Comparison of ENCODE assay signal across 25 mouse cellular contexts in genomic region chr14:86435345-86435744, GRCm38 (mm10).
"Had no signal": no experiment of that assay in that cellular context is flagged by ENCODE, and none has a peak within 500 bp of the region (broad histone marks: within the 10 kb centered on the region; RNA-seq: fewer than 3 reads in every experiment).

No protein-coding gene starts in this region.

- H3K27me3 ChIP-seq: heart, embryonic 12.5 days; hindbrain, embryonic 12.5 days; intestine, embryonic 15.5 days; limb, embryonic 12.5 days had no signal

- ATAC-seq: hindbrain, embryonic 16.5 days; inflammation-experienced regulatory T-cells, adult 6 months; intestine, embryonic 15.5 days; intestine, postnatal 0 days had no signal

- H3K4me1 ChIP-seq: heart, embryonic 10.5 days; heart, embryonic 12.5 days; hindbrain, embryonic 10.5 days; hindbrain, embryonic 12.5 days; intestine, embryonic 15.5 days had no signal

- H3K9me3 ChIP-seq: heart, embryonic 10.5 days; hindbrain, embryonic 10.5 days; hindbrain, embryonic 12.5 days; intestine, embryonic 15.5 days; limb, embryonic 10.5 days; limb, embryonic 12.5 days had no signal

- H3K36me3 ChIP-seq: heart, embryonic 10.5 days; heart, embryonic 12.5 days; hindbrain, embryonic 10.5 days; hindbrain, embryonic 12.5 days; intestine, embryonic 15.5 days; limb, embryonic 10.5 days; limb, embryonic 12.5 days had no signal

- DNase-seq: gastrocnemius, adult 2 months; gastrocnemius, postnatal 10 days; gastrocnemius, postnatal 25 days; heart, adult 18-20 months; heart, postnatal 10 days; heart, postnatal 4 days; kidney, adult 18-20 months; kidney, adult 8-10 months; kidney, postnatal 10 days; kidney, postnatal 25 days; kidney, postnatal 4 days; layer of hippocampus, adult 9-11 months; layer of hippocampus, postnatal 36 days; liver had no signal

- H3K4me3 ChIP-seq: gastrocnemius, adult 2 months; heart, embryonic 10.5 days; heart, embryonic 12.5 days; hindbrain, embryonic 10.5 days; hindbrain, embryonic 12.5 days; intestine, embryonic 15.5 days; limb, embryonic 10.5 days; limb, embryonic 12.5 days had no signal

- H3K9ac ChIP-seq: heart, embryonic 12.5 days; hindbrain, embryonic 12.5 days; hindbrain, embryonic 14.5 days; intestine, embryonic 15.5 days; limb, embryonic 12.5 days had no signal

- H3K27ac ChIP-seq: gastrocnemius, adult 2 months; heart, embryonic 10.5 days; hindbrain, embryonic 10.5 days; hindbrain, embryonic 12.5 days; hindbrain, embryonic 14.5 days; intestine, embryonic 15.5 days; limb, embryonic 10.5 days; limb, embryonic 12.5 days had no signal

- H3K4me2 ChIP-seq: heart, embryonic 12.5 days; hindbrain, embryonic 12.5 days; hindbrain, embryonic 14.5 days; intestine, embryonic 15.5 days; limb, embryonic 12.5 days had no signal
